Mouse (Mus musculus) E14TG2a.4 (cell line): ENCODE data around the gene Srgap1.

Experiments
- CTCF ChIP-seq: conservative IDR thresholded peaks from 2 replicates; pipeline ENCODE4 v1.5.1; 2014; ENCODE audit warnings: low read length
- NANOG ChIP-seq: IDR thresholded peaks from 2 replicates; pipeline ENCODE4 v1.6.1; 2014; ENCODE audit warnings: borderline replicate concordance, low read length, mixed read lengths
- POU5F1 ChIP-seq: IDR thresholded peaks from 2 replicates; pipeline ENCODE4 v1.6.1; 2014; ENCODE audit warnings: low read length, borderline replicate concordance

DNA sequence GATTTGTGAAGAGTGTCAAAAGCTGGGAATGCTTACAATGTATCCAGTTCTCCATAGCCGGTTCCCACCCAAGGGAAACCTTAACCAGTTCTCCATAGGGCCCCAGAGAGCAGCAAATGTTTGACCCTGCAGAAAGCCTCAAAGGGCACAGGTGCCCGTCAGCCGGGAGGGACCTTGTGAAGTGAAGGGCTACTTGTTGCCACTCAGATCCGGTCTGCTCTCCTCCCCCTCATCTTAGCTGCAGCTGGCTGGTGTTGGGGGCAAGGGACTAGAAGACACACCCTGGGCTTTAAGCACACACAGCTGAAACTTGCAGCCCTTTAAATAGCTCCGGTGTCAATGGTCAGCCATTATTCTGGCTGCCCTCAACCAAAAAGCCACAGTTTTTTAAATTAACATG, 30.1 kb downstream of the Srgap1 start:
- TF ChIP-seq CTCF (no peak), POU5F1 (no peak), NANOG (no peak)
